Mouse (Mus musculus) heart, postnatal 0 days (tissue): ENCODE measurements around the gene Srrm3. TPM values are rescaled to one million over a fixed set of nuclear protein-coding genes. Genes with fewer than 3 reads are reported as not detected.

Source experiments
- ATAC-seq: fragments of 200-750 bp; cut with Nextera tagmentation; 2 replicates; pipeline ENCODE4 v1.8.0; 2017; ENCODE audit warnings: low read depth, moderate number of reproducible peaks, moderate library complexity; ENCODE audit not compliant: insufficient read depth
- DNase-seq: peaks from one replicate; pipeline ENCODE4 v3.0.0-alpha.2; 2016; ENCODE audit warnings: low spot score
- H3K27ac ChIP-seq: fragments of 300-500 bp; sonication (generic); 2 replicates; pipeline ENCODE4 v1.5.1; 2014; ENCODE audit warnings: low read depth, mild to moderate bottlenecking
- H3K27me3 ChIP-seq: fragments of 300-500 bp; sonication (generic); 2 replicates; pipeline ENCODE4 v1.6.1; 2014; ENCODE audit warnings: low read length, mixed read lengths; ENCODE audit not compliant: control insufficient read depth, insufficient read depth
- H3K36me3 ChIP-seq: fragments of 300-500 bp; sonication (generic); replicated peaks from 2 replicates; pipeline ENCODE4 v1.6.1; 2014; ENCODE audit warnings: low read length, mixed read lengths; ENCODE audit not compliant: control insufficient read depth, insufficient read depth
- H3K4me1 ChIP-seq: fragments of 300-500 bp; sonication (generic); 2 replicates; pipeline ENCODE4 v1.6.1; 2014; ENCODE audit warnings: antibody characterized with exemption; ENCODE audit not compliant: control insufficient read depth, insufficient read depth
- H3K4me2 ChIP-seq: fragments of 300-500 bp; sonication (generic); 2 replicates; pipeline ENCODE4 v1.6.1; 2014; ENCODE audit warnings: low read depth, mild to moderate bottlenecking, low read length, moderate library complexity
- H3K4me3 ChIP-seq: fragments of 300-500 bp; sonication (generic); 2 replicates; pipeline ENCODE4 v1.5.1; 2014; ENCODE audit warnings: low read depth, low read length
- H3K9ac ChIP-seq: fragments of 300-500 bp; sonication (generic); replicated peaks from 2 replicates; pipeline ENCODE4 v1.6.1; 2014; ENCODE audit warnings: low read depth, low read length, mixed read lengths
- H3K9me3 ChIP-seq: fragments of 300-500 bp; sonication (generic); replicated peaks from 2 replicates; pipeline ENCODE4 v1.6.1; 2016; ENCODE audit warnings: low read length; ENCODE audit not compliant: control insufficient read depth
- CTCF ChIP-seq: IDR thresholded peaks from 2 replicates; pipeline ENCODE4 v1.5.1; 2016; ENCODE audit warnings: antibody characterized with exemption, control low read depth, low read depth
- EP300 ChIP-seq: IDR thresholded peaks from 2 replicates; pipeline ENCODE4 v1.6.1; 2016; ENCODE audit warnings: antibody characterized with exemption, low read depth
- WGBS: fragments of 180-500 bp; shearing (Covaris S2); extraction: QIAGEN DNeasy Blood & Tissue Kit; methylation state at CpG from one replicate; pipeline ENCODE4 v1.1.7; 2014; 5-methylcytosine and 5-hydroxymethylcytosine counted together
- polyA plus RNA-seq: library from polyadenylated mRNA; unstranded; fragments of >200 nt; fragmentation: Nextera tagmentation; extraction: Ambion mirVana; gene quantifications from 2 replicates; pipeline ENCODE4 v1.2.1, GENCODE M21; 2015
- total RNA-seq: library from RNA; depleted of rRNA; stranded (reverse); fragments of >200 nt; gene quantifications from 2 replicates; pipeline ENCODE4 v1.2.3, GENCODE M21; 2014; ENCODE audit warnings: low replicate concordance

Gene Srrm3
- total and polyA plus RNA-seq, 2 experiments from 2014 or later: 0.31 TPM; not detected in 1

DNA sequence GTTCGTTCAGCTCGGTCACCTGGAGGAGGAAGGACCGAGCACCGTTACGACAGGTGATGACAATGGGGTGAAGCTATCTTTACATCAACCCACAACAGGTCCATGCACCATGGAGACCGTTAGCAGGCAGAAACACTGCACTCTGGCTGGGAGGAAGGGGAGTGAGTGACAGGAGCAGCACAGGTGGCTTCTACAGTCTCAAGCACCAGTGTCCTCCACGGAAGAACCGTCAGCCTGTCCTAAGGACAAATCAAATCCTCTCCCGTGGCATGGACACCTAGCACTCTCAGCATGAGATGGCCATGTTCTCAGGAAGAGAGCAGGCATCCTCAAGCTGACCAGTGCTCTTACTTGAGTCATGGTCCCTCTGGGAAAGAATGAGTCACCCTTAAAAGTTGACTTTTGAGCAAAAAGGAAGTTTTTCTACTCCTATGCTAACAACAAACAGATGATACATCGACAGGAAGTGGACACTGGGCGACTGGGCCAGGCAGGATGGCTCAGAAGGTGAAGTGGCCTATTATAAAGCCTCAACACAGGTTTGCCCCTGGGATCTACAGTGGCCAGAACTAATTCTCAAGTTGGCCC is 105.0 kb downstream of the Srrm3 start:
- no peak for ATAC-seq
- Histone ChIP-seq H3K9ac (no peak overlapping the region), H3K4me2 (no peak overlapping the region), H3K9me3 (no peaks in the 10 kb centered on the region), H3K27me3 (no peaks in the 10 kb centered on the region), H3K27ac (peak overlapping the region; percentile 96), H3K4me3 (no peak overlapping the region), H3K36me3 (peaks cover 41% of the 10 kb centered on the region), H3K4me1 (peaks cover 54% of the 10 kb centered on the region)
- no peak for DNase-seq
- TF ChIP-seq CTCF: no peak
- 76% methylated on average over 11 of the region's 11 CpGs for WGBS

DNA sequence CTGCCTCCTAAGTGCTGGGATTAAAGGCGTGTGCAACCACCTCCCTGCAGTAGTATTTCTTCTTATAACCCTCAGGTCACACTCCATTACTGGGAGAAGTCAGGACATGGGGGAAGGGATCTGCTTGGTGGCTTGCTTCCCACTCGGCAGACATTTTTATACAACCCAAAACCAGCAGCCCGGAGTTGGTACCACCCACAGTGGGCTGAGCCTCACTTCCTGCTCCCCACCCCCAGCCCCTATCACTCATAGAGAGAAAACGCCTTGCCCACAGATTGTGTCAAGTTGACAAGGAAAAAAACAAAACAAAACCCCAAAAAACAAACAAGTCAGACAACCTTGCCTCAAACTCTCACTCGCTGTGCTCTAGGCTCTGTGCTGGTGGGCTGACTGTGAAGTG is 106.5 kb downstream of the Srrm3 start:
- Histone ChIP-seq H3K27ac (peak overlapping the region; percentile 96), H3K4me3 (no peak overlapping the region), H3K9ac (no peak overlapping the region), H3K4me1 (peaks cover 46% of the 10 kb centered on the region), H3K9me3 (no peaks in the 10 kb centered on the region), H3K36me3 (peaks cover 37% of the 10 kb centered on the region), H3K27me3 (no peaks in the 10 kb centered on the region), H3K4me2 (no peak overlapping the region)
- no peak for ATAC-seq
- TF ChIP-seq EP300 (no peak), CTCF (no peak)
- no peak for DNase-seq
- 54% methylated on average over 5 of the region's 5 CpGs for WGBS

DNA sequence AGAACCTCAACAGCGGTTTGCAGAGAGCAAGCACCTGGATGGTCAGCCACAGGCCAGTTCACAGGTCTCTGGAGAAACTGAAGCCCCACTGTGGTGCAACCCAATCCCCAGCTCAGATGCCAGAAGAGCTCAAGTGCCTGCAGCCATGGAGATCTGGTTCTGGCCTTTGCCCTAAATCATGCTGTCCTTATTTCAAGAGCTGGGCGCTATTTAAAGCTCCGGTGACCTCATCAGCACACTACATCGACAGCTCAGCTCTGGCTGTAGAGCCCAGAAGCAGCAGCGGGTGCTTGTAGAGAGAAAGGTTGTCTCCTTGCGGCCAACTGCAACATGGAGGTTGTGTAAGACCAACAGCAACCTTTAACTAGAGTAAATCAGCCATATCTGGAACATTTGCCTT is 107.5 kb downstream of the Srrm3 start:
- Histone ChIP-seq H3K4me1 (peaks cover 46% of the 10 kb centered on the region), H3K9ac (no peak overlapping the region), H3K36me3 (peaks cover 41% of the 10 kb centered on the region), H3K4me3 (no peak overlapping the region), H3K4me2 (0 out of 2 replicates have a peak overlapping the region, but pooled peaks have one; percentile 33), H3K27ac (peak overlapping the region; percentile 96), H3K27me3 (no peaks in the 10 kb centered on the region), H3K9me3 (no peaks in the 10 kb centered on the region)
- WGBS: 24% methylated on average over 6 of the region's 6 CpGs
- ATAC-seq: peak; percentile 94
- peak; percentile 93 for DNase-seq
- TF ChIP-seq CTCF (peak; percentile 33; the same call in 1 of the 2 replicates), EP300 (peak; percentile 59; the same call in 1 of the 2 replicates)

DNA sequence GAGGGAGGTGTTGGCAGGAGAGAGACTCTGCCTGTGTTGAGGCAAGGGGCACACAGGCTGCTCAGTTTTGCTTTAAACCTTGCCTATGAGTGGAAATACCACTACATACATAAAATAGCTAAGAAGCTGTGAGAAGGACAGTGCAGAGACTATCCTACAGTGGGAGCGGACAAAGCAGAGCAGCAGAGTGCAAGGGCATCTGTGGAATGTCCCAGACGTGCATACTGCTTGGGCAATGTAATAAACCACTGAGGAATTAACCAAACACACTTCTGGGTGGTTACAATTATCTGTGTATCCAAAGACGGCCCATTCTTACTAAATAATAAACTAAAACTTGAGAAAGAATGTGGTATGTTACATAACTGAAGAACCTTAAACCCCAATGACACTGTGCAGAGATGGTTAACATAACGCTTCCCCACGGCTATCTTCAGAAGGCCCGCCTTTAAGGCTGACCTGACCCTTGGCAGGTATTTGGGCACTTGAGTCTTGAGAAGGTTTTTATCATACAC is 109.4 kb downstream of the Srrm3 start:
- Histone ChIP-seq H3K36me3 (peaks cover 38% of the 10 kb centered on the region), H3K27ac (peak overlapping the region; percentile 96), H3K9me3 (no peaks in the 10 kb centered on the region), H3K4me3 (no peak overlapping the region), H3K27me3 (no peaks in the 10 kb centered on the region), H3K4me1 (peaks cover 46% of the 10 kb centered on the region), H3K9ac (no peak overlapping the region), H3K4me2 (no peak overlapping the region)
- 56% methylated on average over 6 of the region's 6 CpGs for WGBS
- no peak for DNase-seq
- TF ChIP-seq CTCF: no peak
- TF ChIP-seq EP300: no peak
- ATAC-seq: no peak

DNA sequence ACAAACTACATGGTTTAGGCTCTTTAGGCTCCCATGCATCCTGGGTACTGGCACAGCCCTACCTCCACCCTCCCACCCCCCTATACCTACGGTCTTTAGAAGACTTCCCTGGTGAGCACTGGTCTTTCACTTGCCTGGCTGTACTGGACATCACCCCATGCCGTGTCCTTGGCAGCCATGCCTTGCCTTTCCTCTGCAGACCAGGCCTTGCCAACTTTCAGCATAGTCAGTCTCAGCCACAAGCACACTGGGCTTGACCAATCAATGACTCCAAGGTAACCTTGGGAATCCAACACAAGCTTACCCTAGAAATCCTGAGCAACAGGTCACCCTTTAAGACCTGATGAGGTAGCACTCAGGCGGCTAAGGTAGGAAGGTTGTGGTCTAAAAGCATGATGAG is 109.9 kb downstream of the Srrm3 start:
- Histone ChIP-seq H3K9me3 (no peaks in the 10 kb centered on the region), H3K36me3 (peaks cover 38% of the 10 kb centered on the region), H3K4me3 (no peak overlapping the region), H3K27ac (peak overlapping the region; percentile 96), H3K27me3 (no peaks in the 10 kb centered on the region), H3K4me1 (peaks cover 45% of the 10 kb centered on the region), H3K9ac (no peak overlapping the region), H3K4me2 (no peak overlapping the region)
- ATAC-seq: no peak
- whole genome bisulfite sequencing: 70% methylated on average over 3 of the region's 3 CpGs
- DNase-seq: no peak
- no peak for TF ChIP-seq CTCF
- no peak for TF ChIP-seq EP300
